Mouse (Mus musculus) heart, embryonic 14.5 days (tissue): ENCODE measurements around the gene Kcnq2. TPM values are rescaled to one million over a fixed set of nuclear protein-coding genes. Genes with fewer than 3 reads are reported as not detected.

Experiments
- ATAC-seq: fragments of 200-750 bp; cut with Nextera tagmentation; 2 replicates; pipeline ENCODE4 v1.8.0; 2017; ENCODE audit warnings: low read depth, moderate TSS enrichment; ENCODE audit not compliant: insufficient number of reproducible peaks, insufficient read depth, low FRiP score
- H3K27ac ChIP-seq, 2 experiments: fragments of 200-500 bp in 1 of 2; fragments of 300-500 bp in 1 of 2; sonication (generic) in 1 of 2; replicated peaks in 1 of 2; 2 replicates each; pipeline ENCODE4 v1.5.1; 2012 to 2014; ENCODE audit warnings: low read depth in 2 of 2, low read length in 2 of 2, control low read depth in 1 of 2, mild to moderate bottlenecking in 1 of 2, mixed read lengths in 1 of 2; ENCODE audit not compliant: control insufficient read depth in 1 of 2, insufficient read depth in 1 of 2
- H3K27me3 ChIP-seq: fragments of 300-500 bp; sonication (generic); 2 replicates; pipeline ENCODE4 v1.6.1; 2014; ENCODE audit warnings: mild to moderate bottlenecking, low read length, control low read depth; ENCODE audit not compliant: control insufficient read depth, insufficient read depth
- H3K36me3 ChIP-seq: fragments of 300-500 bp; sonication (generic); 2 replicates; pipeline ENCODE4 v1.6.1; 2014; ENCODE audit warnings: mild to moderate bottlenecking, control low read depth, low read length, mixed read lengths; ENCODE audit not compliant: control insufficient read depth, insufficient read depth
- H3K4me1 ChIP-seq, 2 experiments: fragments of 200-500 bp in 1 of 2; fragments of 300-500 bp in 1 of 2; sonication (generic) in 1 of 2; 2 replicates each; pipeline ENCODE4 v1.6.1; 2012 to 2014; ENCODE audit warnings: low read length in 2 of 2, control low read depth in 1 of 2, mixed read lengths in 1 of 2; ENCODE audit not compliant: control insufficient read depth in 2 of 2, insufficient read depth in 2 of 2
- H3K4me2 ChIP-seq: fragments of 300-500 bp; sonication (generic); 2 replicates; pipeline ENCODE4 v1.6.1; 2014; ENCODE audit warnings: mild to moderate bottlenecking, low read length
- H3K4me3 ChIP-seq, 2 experiments: fragments of 200-500 bp in 1 of 2; fragments of 300-500 bp in 1 of 2; sonication (generic) in 1 of 2; 2 replicates each; pipeline ENCODE4 v1.5.1; 2012 to 2014; ENCODE audit warnings: low read length in 2 of 2, mild to moderate bottlenecking in 2 of 2, control low read depth in 1 of 2, low read depth in 1 of 2, moderate library complexity in 1 of 2; ENCODE audit not compliant: control insufficient read depth in 1 of 2, insufficient read depth in 1 of 2
- H3K9ac ChIP-seq: fragments of 300-500 bp; sonication (generic); 2 replicates; pipeline ENCODE4 v1.6.1; 2014; ENCODE audit warnings: mild to moderate bottlenecking, low read length
- H3K9me3 ChIP-seq: fragments of 300-500 bp; sonication (generic); 2 replicates; pipeline ENCODE4 v1.6.1; 2016; ENCODE audit warnings: low read length, control low read depth; ENCODE audit not compliant: control insufficient read depth
- WGBS: fragments of 180-500 bp; shearing (Covaris S2); extraction: QIAGEN DNeasy Blood & Tissue Kit; methylation state at CpG from one replicate; pipeline ENCODE4 v1.1.7; 2014; 5-methylcytosine and 5-hydroxymethylcytosine counted together
- polyA plus RNA-seq: library from polyadenylated mRNA; unstranded; fragments of >200 nt; fragmentation: Nextera tagmentation; extraction: Ambion mirVana; gene quantifications from 2 replicates; pipeline ENCODE4 v1.2.1, GENCODE M21; 2014

Kcnq2 gene
- polyA plus RNA-seq, 1 experiment from 2014 or later = 0.11 TPM

- Histone ChIP-seq H3K27me3 (peaks cover 61% of the 10 kb centered on the region), H3K9me3 (no peaks in the 10 kb centered on the region), H3K9ac (no peak overlapping the region), H3K27ac (no peak overlapping the region), H3K4me1 (no peaks in the 10 kb centered on the region), H3K36me3 (no peaks in the 10 kb centered on the region), H3K4me2 (no peak overlapping the region), H3K4me3 (no peak overlapping the region)
- 42% methylated on average over 8 of the region's 8 CpGs for WGBS
- no peak for ATAC-seq
Observed at GRCm38 (mm10) chr2:181057341-181057740, 77.8 kb downstream of the Kcnq2 start.

- Histone ChIP-seq H3K9me3 (no peaks in the 10 kb centered on the region), H3K27ac (no peak overlapping the region), H3K4me2 (no peak overlapping the region), H3K4me1 (no peaks in the 10 kb centered on the region), H3K27me3 (peaks cover 66% of the 10 kb centered on the region), H3K36me3 (no peaks in the 10 kb centered on the region), H3K9ac (no peak overlapping the region), H3K4me3 (no peak overlapping the region)
- 91% methylated on average over 1 of the region's 1 CpGs for WGBS
- ATAC-seq = no peak
Observed at GRCm38 (mm10) chr2:181052171-181052570, 82.9 kb downstream of the Kcnq2 start.

- Histone ChIP-seq H3K4me2 (no peak overlapping the region), H3K9me3 (no peaks in the 10 kb centered on the region), H3K4me1 (no peaks in the 10 kb centered on the region), H3K9ac (no peak overlapping the region), H3K36me3 (no peaks in the 10 kb centered on the region), H3K4me3 (no peak overlapping the region), H3K27ac (no peak overlapping the region), H3K27me3 (peaks cover 55% of the 10 kb centered on the region)
- 78% methylated on average over 9 of the region's 9 CpGs for WGBS
- no peak for ATAC-seq
Observed at GRCm38 (mm10) chr2:181048986-181049385, 86.1 kb downstream of the Kcnq2 start.

- H3K9me3 ChIP-seq = no peaks in the 10 kb centered on the region
- ATAC-seq = no peak
Observed at GRCm38 (mm10) chr2:181048252-181048945, 86.7 kb downstream of the Kcnq2 start.

GRCm38 (mm10) chr2:181044001-181044400, 91.1 kb downstream of the Kcnq2 start:
- H3K36me3 ChIP-seq = no peaks in the 10 kb centered on the region
- H3K4me1 ChIP-seq = peaks cover 0 to 5% of the 10 kb centered on the region in 2 experiments; a peak in 2 of 4 replicates
- no peaks in the 10 kb centered on the region for H3K9me3 ChIP-seq
- H3K4me3 ChIP-seq = no peak overlapping the region
- WGBS = 22% methylated on average over 3 of the region's 3 CpGs
- no peak overlapping the region for H3K9ac ChIP-seq
- H3K27ac ChIP-seq = no peak overlapping the region
- peaks cover 69% of the 10 kb centered on the region for H3K27me3 ChIP-seq
- ATAC-seq = no peak
- no peak overlapping the region for H3K4me2 ChIP-seq

More at GRCm38 (mm10) chr2:181048252-181048945, 86.7 kb downstream of the Kcnq2 start:
- no peak overlapping the region for H3K4me3 ChIP-seq
- H3K36me3 ChIP-seq = no peaks in the 10 kb centered on the region
- H3K27me3 ChIP-seq = peaks cover 58% of the 10 kb centered on the region
- H3K27ac ChIP-seq = no peak overlapping the region
- no peaks in the 10 kb centered on the region for H3K4me1 ChIP-seq
- no peak overlapping the region for H3K4me2 ChIP-seq
- no peak overlapping the region for H3K9ac ChIP-seq
- 56% methylated on average over 7 of the region's 7 CpGs for WGBS

- no peaks in the 10 kb centered on the region for H3K9me3 ChIP-seq
- WGBS = 52% methylated on average over 3 of the region's 3 CpGs
- H3K9ac ChIP-seq = no peak within 1 kb of the TSS
- H3K4me2 ChIP-seq = no peak within 1 kb of the TSS
- no peak within 1 kb of the TSS for H3K4me3 ChIP-seq
- H3K4me1 ChIP-seq = peaks cover 0 to 7% of the 10 kb centered on the region in 2 experiments; a peak in 2 of 4 replicates
- no peak within 1 kb of the TSS for H3K27ac ChIP-seq
- ATAC-seq = no peak
- H3K27me3 ChIP-seq = peaks cover 72% of the 10 kb centered on the region
- no peaks in the 10 kb centered on the region for H3K36me3 ChIP-seq
Observed at GRCm38 (mm10) chr2:181043437-181043836, 91.7 kb downstream of the Kcnq2 start, which contains the start of gene Chrna4. Gene Chrna4 (minus strand): TSS chr2:181043546.

- Histone ChIP-seq H3K27me3 (peaks cover 72% of the 10 kb centered on the region), H3K4me3 (no peak overlapping the region), H3K9me3 (no peaks in the 10 kb centered on the region), H3K9ac (no peak overlapping the region), H3K27ac (no peak overlapping the region), H3K4me1 (peaks cover 0 to 7% of the 10 kb centered on the region in 2 experiments; a peak in 2 of 4 replicates), H3K4me2 (no peak overlapping the region), H3K36me3 (no peaks in the 10 kb centered on the region)
- no peak for ATAC-seq
Observed at GRCm38 (mm10) chr2:181042376-181042775, 92.7 kb downstream of the Kcnq2 start.

GRCm38 (mm10) chr2:181041941-181042340, 93.2 kb downstream of the Kcnq2 start:
- H3K9me3 ChIP-seq = no peaks in the 10 kb centered on the region
- no peaks in the 10 kb centered on the region for H3K36me3 ChIP-seq
- H3K4me2 ChIP-seq = no peak overlapping the region
- H3K4me3 ChIP-seq = no peak overlapping the region
- peaks cover 0 to 7% of the 10 kb centered on the region in 2 experiments; a peak in 2 of 4 replicates for H3K4me1 ChIP-seq
- H3K27me3 ChIP-seq = peaks cover 72% of the 10 kb centered on the region
- ATAC-seq = no peak
- 12% methylated on average over 7 of the region's 7 CpGs for WGBS
- no peak overlapping the region for H3K9ac ChIP-seq
- H3K27ac ChIP-seq = no peak overlapping the region
